Mouse (Mus musculus) forebrain, embryonic 16.5 days (tissue): ENCODE data around the gene Rab8b. TPM values are rescaled to one million over a fixed set of nuclear protein-coding genes. Genes with fewer than 3 reads are reported as not detected.

ENCODE experiments used
- ATAC-seq: fragments of 200-750 bp; cut with Nextera tagmentation; 2 replicates; pipeline ENCODE4 v1.8.0; 2017; ENCODE audit warnings: mild to moderate bottlenecking, moderate library complexity
- H3K27ac ChIP-seq: fragments of 300-500 bp; sonication (generic); 2 replicates; pipeline ENCODE4 v1.5.1; 2014; ENCODE audit warnings: low read length, control low read depth
- H3K27me3 ChIP-seq: fragments of 300-500 bp; sonication (generic); replicated peaks from 2 replicates; pipeline ENCODE4 v1.6.1; 2014; ENCODE audit warnings: low read length; ENCODE audit not compliant: control insufficient read depth, insufficient read depth
- H3K36me3 ChIP-seq: fragments of 300-500 bp; sonication (generic); 2 replicates; pipeline ENCODE4 v1.6.1; 2014; ENCODE audit not compliant: control insufficient read depth, insufficient read depth
- H3K4me1 ChIP-seq: fragments of 300-500 bp; sonication (generic); replicated peaks from 2 replicates; pipeline ENCODE4 v1.6.1; 2014; ENCODE audit warnings: low read length; ENCODE audit not compliant: control insufficient read depth, insufficient read depth
- H3K4me2 ChIP-seq: fragments of 300-500 bp; sonication (generic); 2 replicates; pipeline ENCODE4 v1.6.1; 2014; ENCODE audit warnings: mild to moderate bottlenecking, low read length, control low read depth
- H3K4me3 ChIP-seq: fragments of 300-500 bp; sonication (generic); replicated peaks from 2 replicates; pipeline ENCODE4 v1.5.1; 2014; ENCODE audit warnings: mild to moderate bottlenecking, low read length, control low read depth
- H3K9ac ChIP-seq: fragments of 300-500 bp; sonication (generic); replicated peaks from 2 replicates; pipeline ENCODE4 v1.6.1; 2014; ENCODE audit warnings: low read depth, low read length, control low read depth
- H3K9me3 ChIP-seq: fragments of 300-500 bp; sonication (generic); 2 replicates; pipeline ENCODE4 v1.6.1; 2016; ENCODE audit warnings: low read length; ENCODE audit not compliant: control insufficient read depth
- WGBS: fragments of 180-500 bp; shearing (Covaris S2); extraction: QIAGEN DNeasy Blood & Tissue Kit; methylation state at CpG from one replicate; pipeline ENCODE4 v1.1.7; 2014; 5-methylcytosine and 5-hydroxymethylcytosine counted together
- polyA plus RNA-seq: library from polyadenylated mRNA; unstranded; fragments of >200 nt; fragmentation: Nextera tagmentation; extraction: Ambion mirVana; gene quantifications from 2 replicates; pipeline ENCODE4 v1.2.1, GENCODE M21; 2015

Rab8b gene
- polyA plus RNA-seq, 1 experiment from 2014 or later, result 41.2 TPM

GRCm38 (mm10) chr9:66909922-66910321, 9.6 kb downstream of the Rab8b start:
- Histone ChIP-seq H3K27me3 (no peaks in the 10 kb centered on the region), H3K4me3 (no peak overlapping the region), H3K27ac (no peak overlapping the region), H3K9ac (no peak overlapping the region), H3K36me3 (no peaks in the 10 kb centered on the region), H3K4me1 (peaks cover 32% of the 10 kb centered on the region), H3K9me3 (no peaks in the 10 kb centered on the region), H3K4me2 (no peak overlapping the region)
- 87% methylated on average over 7 of the region's 7 CpGs for WGBS
- ATAC-seq, result no peak

- no peaks in the 10 kb centered on the region for H3K27me3 ChIP-seq
- H3K36me3 ChIP-seq, result no peaks in the 10 kb centered on the region
- no peak overlapping the region for H3K27ac ChIP-seq
- WGBS, result 93% methylated on average over 5 of the region's 5 CpGs
- no peaks in the 10 kb centered on the region for H3K9me3 ChIP-seq
- peaks cover 28% of the 10 kb centered on the region for H3K4me1 ChIP-seq
- H3K4me3 ChIP-seq, result no peak overlapping the region
- no peak overlapping the region for H3K4me2 ChIP-seq
- no peak for ATAC-seq
- no peak overlapping the region for H3K9ac ChIP-seq
Measured at GRCm38 (mm10) chr9:66907746-66908397, 11.6 kb downstream of the Rab8b start.

DNA sequence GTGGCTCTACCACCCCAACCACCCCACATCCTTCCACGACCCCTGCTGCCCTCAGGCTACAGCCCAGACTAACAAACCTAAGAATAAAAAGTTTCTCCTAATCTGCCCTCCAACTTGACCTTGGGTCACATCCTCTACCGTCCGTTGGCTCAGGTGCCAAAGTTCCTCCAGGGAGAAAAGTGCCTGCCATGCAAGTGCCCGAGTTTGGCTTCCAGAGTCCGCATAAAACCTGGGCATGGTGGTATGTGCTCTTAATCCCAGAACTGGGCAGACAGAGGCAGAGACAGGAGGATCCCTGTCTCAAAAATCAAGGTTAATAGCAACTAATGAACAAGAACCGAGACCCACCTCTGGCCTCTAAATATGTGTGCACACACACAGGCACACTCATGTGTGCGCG, 12.4 kb downstream of the Rab8b start:
- Histone ChIP-seq H3K4me2 (no peak overlapping the region), H3K27ac (no peak overlapping the region), H3K4me1 (peaks cover 22% of the 10 kb centered on the region), H3K4me3 (no peak overlapping the region), H3K27me3 (no peaks in the 10 kb centered on the region), H3K36me3 (no peaks in the 10 kb centered on the region), H3K9me3 (no peaks in the 10 kb centered on the region), H3K9ac (no peak overlapping the region)
- ATAC-seq, result no peak
- WGBS, result 94% methylated on average over 8 of the region's 8 CpGs

DNA sequence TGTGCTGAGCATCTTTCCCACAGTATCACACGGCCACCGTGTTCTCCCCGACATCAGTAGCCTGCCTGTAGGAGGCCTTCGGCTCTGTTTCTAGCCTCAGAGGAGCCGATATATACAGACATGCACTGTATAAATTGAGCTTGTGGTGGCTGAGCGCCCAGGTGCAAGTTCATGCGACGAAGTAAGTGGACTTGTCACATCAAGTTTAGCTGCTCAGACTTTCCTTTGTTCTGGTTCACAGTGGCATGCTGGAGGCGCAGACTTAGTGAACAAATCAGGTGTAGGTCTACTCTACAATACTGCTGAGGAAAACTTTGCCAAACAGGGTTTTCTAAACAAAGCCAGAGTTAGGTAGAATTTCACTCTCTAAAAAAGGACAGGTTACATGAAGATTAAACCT, 13.5 kb downstream of the Rab8b start:
- H3K4me1 ChIP-seq, result peaks cover 14% of the 10 kb centered on the region
- H3K27ac ChIP-seq, result no peak overlapping the region
- no peaks in the 10 kb centered on the region for H3K36me3 ChIP-seq
- H3K4me3 ChIP-seq, result no peak overlapping the region
- ATAC-seq, result no peak
- WGBS, result 46% methylated on average over 9 of the region's 9 CpGs
- H3K9me3 ChIP-seq, result no peaks in the 10 kb centered on the region
- no peak overlapping the region for H3K4me2 ChIP-seq
- H3K27me3 ChIP-seq, result no peaks in the 10 kb centered on the region
- H3K9ac ChIP-seq, result no peak overlapping the region

GRCm38 (mm10) chr9:66899526-66899925, 20.0 kb downstream of the Rab8b start:
- no peaks in the 10 kb centered on the region for H3K9me3 ChIP-seq
- H3K4me2 ChIP-seq, result no peak overlapping the region
- no peak overlapping the region for H3K9ac ChIP-seq
- no peaks in the 10 kb centered on the region for H3K36me3 ChIP-seq
- H3K4me1 ChIP-seq, result peaks cover 5% of the 10 kb centered on the region
- no peak overlapping the region for H3K27ac ChIP-seq
- 64% methylated on average over 4 of the region's 4 CpGs for WGBS
- no peak for ATAC-seq
- H3K27me3 ChIP-seq, result no peaks in the 10 kb centered on the region
- no peak overlapping the region for H3K4me3 ChIP-seq

- H3K4me3 ChIP-seq, result no peak overlapping the region
- H3K9ac ChIP-seq, result no peak overlapping the region
- H3K27me3 ChIP-seq, result no peaks in the 10 kb centered on the region
- 87% methylated on average over 2 of the region's 2 CpGs for WGBS
- H3K36me3 ChIP-seq, result no peaks in the 10 kb centered on the region
- H3K4me2 ChIP-seq, result no peak overlapping the region
- ATAC-seq, result no peak
- H3K4me1 ChIP-seq, result peaks cover 5% of the 10 kb centered on the region
- H3K9me3 ChIP-seq, result no peaks in the 10 kb centered on the region
- H3K27ac ChIP-seq, result no peak overlapping the region
Measured at GRCm38 (mm10) chr9:66899072-66899471, 20.4 kb downstream of the Rab8b start.

DNA sequence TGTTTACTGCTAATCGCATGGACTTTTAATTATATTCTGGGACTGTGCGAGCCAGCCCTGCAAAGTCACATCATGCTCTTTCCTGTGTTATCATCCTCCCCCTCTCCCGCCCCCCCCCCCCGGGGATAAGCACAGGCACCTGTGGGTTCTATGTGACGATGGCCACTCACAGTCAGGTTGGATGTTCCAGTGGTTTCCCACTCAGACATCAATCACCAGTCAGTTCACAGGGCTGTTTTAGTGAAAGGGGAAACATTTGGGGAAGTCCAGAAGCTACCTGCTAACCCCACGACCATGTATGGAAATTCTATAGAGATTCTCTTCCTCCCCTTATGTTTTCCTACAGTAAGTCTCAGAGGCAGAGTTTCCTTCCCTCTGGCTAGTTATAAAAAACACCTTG, 21.6 kb downstream of the Rab8b start:
- WGBS, result 74% methylated on average over 6 of the region's 6 CpGs
- Histone ChIP-seq H3K27me3 (no peaks in the 10 kb centered on the region), H3K27ac (no peak overlapping the region), H3K9me3 (no peaks in the 10 kb centered on the region), H3K36me3 (no peaks in the 10 kb centered on the region), H3K4me3 (no peak overlapping the region), H3K4me2 (no peak overlapping the region), H3K9ac (no peak overlapping the region), H3K4me1 (no peaks in the 10 kb centered on the region; the same call in 1 of the 2 replicates)
- no peak for ATAC-seq

GRCm38 (mm10) chr9:66896951-66897350, 22.5 kb downstream of the Rab8b start:
- 65% methylated on average over 6 of the region's 6 CpGs for WGBS
- ATAC-seq, result no peak
- H3K4me2 ChIP-seq, result no peak overlapping the region
- H3K4me1 ChIP-seq, result no peaks in the 10 kb centered on the region
- no peak overlapping the region for H3K4me3 ChIP-seq
- H3K9ac ChIP-seq, result no peak overlapping the region
- no peak overlapping the region for H3K27ac ChIP-seq
- no peaks in the 10 kb centered on the region for H3K27me3 ChIP-seq
- H3K9me3 ChIP-seq, result no peaks in the 10 kb centered on the region
- H3K36me3 ChIP-seq, result no peaks in the 10 kb centered on the region

DNA sequence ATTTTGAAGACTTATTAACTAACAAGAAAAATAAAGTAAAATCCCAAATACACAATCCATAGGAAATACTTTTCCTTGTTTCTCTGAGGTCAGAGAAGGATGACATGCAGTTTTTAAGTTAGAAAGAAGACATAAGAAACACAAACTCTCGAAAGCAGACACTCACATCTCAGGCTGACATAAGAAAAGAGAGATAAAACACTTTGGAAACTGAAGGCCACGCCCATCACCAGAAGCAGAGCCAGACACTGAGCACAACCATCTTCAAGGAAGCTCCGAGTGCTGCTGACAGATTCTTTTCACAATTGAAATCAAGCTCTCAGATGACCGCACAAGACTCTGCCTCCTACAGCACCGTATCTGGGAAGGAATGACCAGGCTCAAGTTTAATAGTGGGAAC, 23.5 kb downstream of the Rab8b start:
- Histone ChIP-seq H3K4me2 (no peak overlapping the region), H3K4me1 (no peaks in the 10 kb centered on the region), H3K9ac (no peak overlapping the region), H3K27ac (no peak overlapping the region), H3K27me3 (no peaks in the 10 kb centered on the region), H3K9me3 (no peaks in the 10 kb centered on the region), H3K4me3 (no peak overlapping the region), H3K36me3 (no peaks in the 10 kb centered on the region)
- ATAC-seq, result no peak
- 82% methylated on average over 5 of the region's 5 CpGs for WGBS
